Mouse (Mus musculus) retina, embryonic 14.5 days (tissue): ENCODE data around the gene Med12l.

Experiments
- DNase-seq: peaks from one replicate; pipeline ENCODE4 v3.0.0-alpha.2; 2015; ENCODE audit warnings: low spot score

Gene Med12l

GRCm38 (mm10) chr3:59191674-59192073, 186.0 kb downstream of the Med12l start:
- no peak for DNase-seq

GRCm38 (mm10) chr3:59194099-59194498, 188.5 kb downstream of the Med12l start:
- no peak for DNase-seq

DNA sequence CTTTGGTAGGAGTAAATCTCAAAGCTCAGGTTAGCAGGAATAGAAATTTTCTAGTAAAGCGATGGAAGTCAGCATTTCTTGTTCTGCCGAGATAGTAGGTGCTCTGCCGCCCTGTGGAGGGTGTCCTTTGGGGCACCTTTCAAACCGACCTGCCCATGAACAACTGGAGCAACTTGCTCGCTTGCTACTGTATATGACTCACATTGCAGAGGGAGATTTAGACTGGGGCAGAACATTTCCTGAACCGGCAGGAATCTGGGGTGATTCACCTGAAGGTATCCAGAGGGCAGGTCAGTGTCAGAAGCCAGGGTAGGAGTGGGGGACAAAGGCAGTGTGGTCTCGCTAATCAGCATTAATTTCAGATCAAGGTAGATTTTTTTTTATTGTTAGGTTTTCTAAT, 189.3 kb downstream of the Med12l start, which contains the start of gene Gpr87:
Gene Gpr87 (minus strand): TSS at position 167 of the 400 bp plus-strand sequence.
- no peak for DNase-seq

- no peak for DNase-seq
Observed at GRCm38 (mm10) chr3:59197329-59197948, 191.8 kb downstream of the Med12l start.

DNA sequence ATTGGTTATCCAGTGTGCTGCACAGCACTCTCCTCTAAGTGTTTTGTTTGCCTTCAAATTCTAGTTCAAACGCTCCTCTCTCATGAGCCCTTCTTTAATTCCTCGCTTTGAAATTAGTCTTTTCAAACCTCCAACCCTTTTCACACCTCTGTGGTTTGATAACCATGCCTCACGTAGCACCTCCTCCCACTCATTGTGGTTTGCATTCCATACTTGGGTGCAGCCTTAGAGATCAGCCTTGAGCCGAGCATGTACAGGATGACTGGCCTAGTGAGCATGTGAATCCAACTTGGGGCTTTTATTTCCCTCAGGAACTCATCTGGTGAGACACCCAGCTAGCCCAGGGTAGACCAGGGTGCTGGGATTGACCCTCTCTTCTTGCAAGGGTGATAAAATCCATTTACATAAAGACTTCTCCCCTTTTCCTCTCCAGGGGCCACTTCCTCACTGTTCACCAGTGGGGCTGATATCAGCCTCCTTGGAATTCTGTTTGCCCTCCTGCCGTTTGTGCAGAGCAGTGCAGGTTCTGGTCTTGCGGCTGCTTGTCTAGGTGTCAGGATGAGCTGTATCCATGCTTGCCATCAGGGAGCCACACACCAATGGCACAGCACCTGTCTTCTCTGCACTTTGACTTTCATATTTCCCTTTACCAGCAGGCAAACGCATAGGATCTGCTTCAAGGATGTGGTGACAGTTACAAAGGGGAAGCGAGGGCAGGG, 198.3 kb downstream of the Med12l start:
- DNase-seq = no peak

- DNase-seq = no peak
Observed at GRCm38 (mm10) chr3:59204719-59205503, 199.3 kb downstream of the Med12l start.

- no peak for DNase-seq
Observed at GRCm38 (mm10) chr3:59205941-59206340, 200.3 kb downstream of the Med12l start.

DNA sequence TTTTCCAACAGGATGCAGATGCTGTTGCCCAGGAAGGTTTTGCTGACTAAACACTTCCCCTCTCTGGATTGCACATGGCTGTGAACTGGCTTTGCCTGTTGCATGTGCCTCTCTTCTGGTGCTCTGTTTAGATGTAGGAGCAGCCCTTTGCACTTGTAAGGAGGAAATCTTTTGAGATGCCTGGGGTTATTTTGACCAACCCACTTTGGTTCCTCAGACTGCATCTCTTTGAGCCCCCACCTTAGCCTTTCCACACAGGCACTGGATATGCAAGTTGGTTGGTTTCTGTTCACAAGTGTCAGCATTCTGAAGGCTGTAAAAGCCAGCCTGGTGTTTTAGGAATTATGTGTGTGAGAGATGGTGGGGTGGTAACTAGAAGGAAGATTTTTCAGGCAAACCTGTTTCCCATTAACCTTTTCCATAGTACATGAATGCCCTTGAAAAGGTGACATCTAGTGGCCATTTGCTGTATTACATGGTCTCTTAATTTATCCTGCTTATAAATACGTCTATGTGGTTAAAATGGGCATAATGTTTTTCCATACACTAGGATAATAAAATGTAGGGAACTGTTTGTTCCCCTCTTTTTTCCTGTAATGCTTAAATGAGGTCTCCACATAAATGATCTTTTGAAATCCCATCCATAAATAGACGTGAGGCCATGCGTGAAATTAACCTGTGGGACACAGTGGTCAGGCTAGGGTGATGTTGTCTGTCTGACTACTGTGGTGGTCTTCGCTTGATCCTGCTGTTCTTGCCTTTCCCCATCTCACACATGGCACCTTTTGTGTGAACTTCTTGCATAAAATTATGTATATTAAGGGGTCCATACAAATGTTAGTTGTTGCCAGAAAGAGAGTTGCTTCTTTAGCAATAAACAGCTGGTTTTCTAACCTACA, 203.3 kb downstream of the Med12l start:
- DNase-seq = peak; percentile 89

DNA sequence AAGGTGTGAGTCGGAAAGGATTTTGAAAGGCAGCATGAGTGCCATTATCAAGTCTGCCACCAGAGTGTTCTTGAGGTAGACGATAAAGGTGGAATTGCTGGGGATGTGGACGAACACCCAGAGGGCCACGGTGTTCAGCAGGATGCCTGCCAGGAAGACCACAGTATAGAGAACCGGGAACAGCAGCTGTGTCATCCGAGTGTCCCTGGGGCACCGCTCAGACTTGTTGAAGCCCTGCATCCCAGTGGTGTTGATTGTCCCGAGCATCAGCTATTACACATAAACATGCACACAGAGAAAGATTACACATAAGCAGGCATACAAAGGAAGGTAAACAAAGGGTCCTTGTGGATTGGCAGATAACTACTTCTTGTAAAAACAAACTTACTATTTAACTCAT, 204.5 kb downstream of the Med12l start:
- no peak for DNase-seq

GRCm38 (mm10) chr3:59210727-59211126, 205.1 kb downstream of the Med12l start, which contains the start of gene P2ry13:
TSS of gene P2ry13 (minus strand) at chr3:59210882.
- DNase-seq = no peak

GRCm38 (mm10) chr3:59211784-59212183, 206.2 kb downstream of the Med12l start:
- no peak for DNase-seq

DNA sequence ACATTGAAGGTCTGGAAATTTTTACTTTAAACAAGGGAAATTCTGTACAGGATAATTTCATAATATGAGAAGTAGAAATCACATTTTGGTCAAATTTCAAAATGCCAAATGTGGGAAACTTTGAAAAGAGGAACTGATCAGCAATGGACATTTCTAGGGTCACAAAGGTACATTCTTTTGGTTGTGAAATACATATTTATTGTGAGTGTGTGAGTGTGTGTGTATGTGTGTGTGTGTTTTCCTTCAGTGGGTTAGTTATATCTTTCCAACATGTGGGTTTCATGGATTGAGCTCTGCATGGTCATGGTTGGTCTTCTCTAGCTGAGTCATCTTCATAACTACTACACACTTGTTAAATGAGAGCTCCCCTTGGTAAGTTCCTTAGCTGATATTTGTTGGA, 206.8 kb downstream of the Med12l start:
- no peak for DNase-seq

- DNase-seq = no peak
Observed at GRCm38 (mm10) chr3:59217211-59217610, 211.6 kb downstream of the Med12l start.

DNA sequence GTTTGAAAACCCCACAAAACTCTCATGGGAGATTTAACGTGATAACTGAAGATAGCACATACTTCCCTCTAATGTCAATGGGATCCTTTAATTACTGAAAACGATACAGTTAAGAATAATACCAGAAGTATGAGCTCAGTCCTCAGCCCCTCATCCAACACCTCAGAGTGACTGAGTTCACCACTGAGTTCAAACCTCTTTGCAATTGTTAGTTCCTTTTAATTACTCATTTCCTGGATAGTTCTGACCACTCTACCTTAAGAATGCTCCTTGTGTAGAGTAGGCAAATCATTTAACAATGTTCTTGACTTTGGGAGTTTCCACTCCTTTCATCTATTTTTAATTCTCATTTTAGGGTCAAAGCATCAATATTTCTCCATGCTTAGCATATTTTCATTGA, 213.7 kb downstream of the Med12l start:
- no peak for DNase-seq

GRCm38 (mm10) chr3:59222303-59222702, 216.7 kb downstream of the Med12l start:
- DNase-seq = no peak

- DNase-seq = no peak
Observed at GRCm38 (mm10) chr3:59225411-59225810, 219.8 kb downstream of the Med12l start.

DNA sequence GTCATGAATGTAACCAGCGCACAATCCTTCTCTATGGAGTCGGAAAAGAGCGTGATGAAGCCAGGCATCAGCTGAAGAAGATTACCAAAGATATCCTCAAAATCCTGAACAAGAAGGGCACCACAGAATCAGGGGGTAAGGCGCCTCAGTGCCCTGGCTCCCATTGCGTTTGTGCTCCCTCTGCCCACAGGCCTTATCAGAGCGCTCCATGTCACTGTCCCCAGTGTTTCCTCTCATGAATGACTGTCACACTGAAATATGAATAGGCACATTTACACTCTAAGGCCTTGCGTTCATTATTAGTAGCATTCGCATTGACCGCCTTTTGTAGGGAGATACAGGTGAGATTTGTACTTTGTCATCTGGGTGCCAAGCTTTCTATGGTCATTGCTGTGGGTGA, 222.1 kb downstream of the Med12l start:
- no peak for DNase-seq

GRCm38 (mm10) chr3:59228730-59229551, 223.3 kb downstream of the Med12l start:
- DNase-seq = no peak

DNA sequence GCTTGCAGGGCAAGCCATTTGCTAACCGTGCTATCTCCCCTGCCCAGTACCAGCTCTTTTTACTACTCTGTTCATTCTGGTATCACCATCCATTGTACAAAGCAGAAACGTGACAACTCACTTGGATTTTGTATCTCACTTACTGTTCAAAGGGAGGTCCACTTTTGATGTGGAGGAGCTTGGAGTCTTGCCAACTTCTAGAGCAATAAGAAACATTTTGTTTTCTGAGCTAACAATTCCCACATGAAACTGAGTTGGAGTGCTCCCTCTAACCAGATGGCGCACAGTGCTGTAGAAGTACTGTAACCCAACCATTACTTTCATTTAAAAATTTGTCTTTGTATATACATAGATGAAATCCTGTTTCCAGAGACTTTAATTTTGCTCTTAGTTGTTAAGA, 225.3 kb downstream of the Med12l start:
- DNase-seq = no peak

DNA sequence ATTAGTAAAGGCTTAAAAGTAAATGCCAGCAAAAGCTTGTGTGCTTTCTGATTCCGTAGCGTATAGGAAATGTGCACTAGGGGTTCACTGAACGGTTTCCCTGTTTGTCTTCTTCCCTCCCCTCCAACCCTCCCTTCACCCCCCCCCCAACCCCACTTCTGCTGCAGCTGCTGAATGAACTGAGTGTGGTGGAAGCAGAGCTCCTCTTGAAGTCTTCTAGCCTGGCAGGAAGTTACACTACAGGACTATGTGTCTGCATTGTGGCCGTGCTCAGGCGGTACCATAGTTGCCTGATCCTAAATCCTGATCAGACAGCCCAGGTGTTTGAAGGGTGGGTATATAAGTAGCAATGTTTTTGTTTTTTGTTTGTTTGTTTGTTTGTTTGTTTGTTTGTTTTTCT, 229.3 kb downstream of the Med12l start:
- no peak for DNase-seq

DNA sequence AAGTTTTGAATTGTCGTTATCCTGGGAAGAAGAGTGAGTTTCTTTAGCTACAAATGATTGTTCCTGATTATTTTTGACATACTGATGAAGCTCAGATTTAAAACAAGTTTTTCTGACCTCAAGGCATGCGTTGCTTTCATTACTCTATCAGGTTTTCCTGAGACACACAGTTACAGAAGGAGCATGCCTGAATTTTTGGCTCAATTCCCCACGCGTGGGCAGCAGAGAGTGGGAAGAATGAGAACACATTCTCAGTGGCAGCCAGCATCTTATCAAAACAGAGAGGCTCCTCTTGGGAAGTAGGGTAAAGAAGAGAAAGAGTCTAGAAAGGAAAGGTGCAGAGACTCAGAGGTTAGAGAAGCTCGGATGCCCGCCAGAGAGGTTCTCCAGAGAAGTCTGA, 237.8 kb downstream of the Med12l start:
- no peak for DNase-seq
